Mouse (Mus musculus): ENCODE data around the gene Clspn. TPM values are rescaled to one million over a fixed set of nuclear protein-coding genes. Genes with fewer than 3 reads are reported as not detected.

The Clspn gene
- total and polyA plus RNA-seq, 3 experiments: 42.0 to 618 (median 64.0) TPM

GRCm38 (mm10) chr4:126569783-126570182 lies 13.0 kb downstream of the Clspn start:
- Histone ChIP-seq H3K4me3 (ENCODE audit: control insufficient read depth in 1 of 2, insufficient read depth in 1 of 2, low read depth in 2 of 2, low read length in 2 of 2) (no peak overlapping the region), H3K36me3 (ENCODE audit: control insufficient read depth in 1 of 2, insufficient read depth in 2 of 2, low read length in 2 of 2) (peaks cover 11 to 40% of the 10 kb centered on the region in 2 experiments), H3K27ac (ENCODE audit: control insufficient read depth, low read depth, low read length) (no peak overlapping the region), H3K27me3 (ENCODE audit: control insufficient read depth in 1 of 2, insufficient read depth in 2 of 2, low read length in 2 of 2) (no peaks in the 10 kb centered on the region), H3K9ac (ENCODE audit: control insufficient read depth, low read depth, low read length, poor library complexity, severe bottlenecking) (no peak overlapping the region), H3K9me3 (replicated peaks; ENCODE audit: insufficient read depth, low read length) (no peaks in the 10 kb centered on the region), H3K79me2 (ENCODE audit: control insufficient read depth, insufficient read depth, low read length, poor library complexity) (peaks cover 4% of the 10 kb centered on the region), H3K4me1 (ENCODE audit: control insufficient read depth in 1 of 2, insufficient read depth in 2 of 2, low read length in 2 of 2) (peaks cover 2 to 6% of the 10 kb centered on the region in 2 experiments; a peak in 3 of 4 replicates)
- DNase-seq (ENCODE audit: low read depth, low spot score): no peak
- TF ChIP-seq EP300 (IDR thresholded peaks at IDR 0.05; ENCODE audit: low read depth in 1 of 2, low read length in 2 of 2) (peak; percentile 21 to 41; a peak in 2 of 4 replicates), SIN3A (IDR thresholded peaks at IDR 0.05; ENCODE audit: low read length) (peak; percentile 39; the same call in 1 of the 2 replicates), GATA1 (IDR thresholded peaks at IDR 0.05; ENCODE audit: low read depth, low read length) (peak; percentile 58), ETS1 (IDR thresholded peaks at IDR 0.05; ENCODE audit: low read depth, low read length) (peak; percentile 85), MEF2A (IDR thresholded peaks at IDR 0.05; ENCODE audit: extremely low read depth, insufficient replicate concordance, low read depth, low read length, poor library complexity, severe bottlenecking) (no peak)

GRCm38 (mm10) chr4:126576281-126576680 lies 19.5 kb downstream of the Clspn start:
- TF ChIP-seq USF2 (IDR thresholded peaks at IDR 0.05; ENCODE audit: borderline replicate concordance in 1 of 2, insufficient read depth in 1 of 2, low read depth in 1 of 2, low read length in 2 of 2): no peak
- TF ChIP-seq POLR2AphosphoS5 (IDR thresholded peaks at IDR 0.05; ENCODE audit: borderline replicate concordance, low read depth, low read length): no peak
- TF ChIP-seq UBTF (IDR thresholded peaks at IDR 0.05; ENCODE audit: borderline replicate concordance, insufficient read depth, low read depth, low read length): no peak
- TF ChIP-seq CTCF (IDR thresholded peaks at IDR 0.05 in 2 of 3, conservative IDR thresholded peaks at IDR 0.05 in 1 of 3; ENCODE audit: control insufficient read depth in 1 of 3, insufficient read depth in 1 of 3, low read depth in 2 of 3, low read length in 3 of 3, poor library complexity in 1 of 3, severe bottlenecking in 1 of 3): no peak
- no peak for TF ChIP-seq CHD2 (IDR thresholded peaks at IDR 0.05; ENCODE audit: low read length)
- no peak for TF ChIP-seq GABPA (IDR thresholded peaks at IDR 0.05; ENCODE audit: low read depth, low read length)
- no peak for TF ChIP-seq ETS1 (IDR thresholded peaks at IDR 0.05; ENCODE audit: low read depth, low read length)
- TF ChIP-seq POLR2AphosphoS2 (IDR thresholded peaks at IDR 0.05; ENCODE audit: low read length): no peak
- TF ChIP-seq MEF2A (IDR thresholded peaks at IDR 0.05; ENCODE audit: extremely low read depth, insufficient replicate concordance, low read depth, low read length, poor library complexity, severe bottlenecking): no peak
- TF ChIP-seq HCFC1 (IDR thresholded peaks at IDR 0.05; ENCODE audit: low read depth, low read length): no peak
- no peak for TF ChIP-seq TAL1 (IDR thresholded peaks at IDR 0.05; ENCODE audit: low read length)
- TF ChIP-seq MAZ (IDR thresholded peaks at IDR 0.05; ENCODE audit: low read depth, low read length): no peak
- no peak for TF ChIP-seq SIN3A (IDR thresholded peaks at IDR 0.05; ENCODE audit: low read length)
- no peak for TF ChIP-seq EP300 (IDR thresholded peaks at IDR 0.05; ENCODE audit: low read depth in 1 of 2, low read length in 2 of 2)
- TF ChIP-seq TCF12 (IDR thresholded peaks at IDR 0.05; ENCODE audit: low read depth, low read length): no peak
- TF ChIP-seq RAD21 (IDR thresholded peaks at IDR 0.05; ENCODE audit: low read depth, low read length): no peak
- H3K36me3 ChIP-seq (ENCODE audit: control insufficient read depth in 1 of 2, insufficient read depth in 2 of 2, low read length in 2 of 2): peaks cover 0 to 40% of the 10 kb centered on the region in 2 experiments; a peak in 2 of 4 replicates
- DNase-seq (ENCODE audit: low read depth, low spot score): no peak

More at GRCm38 (mm10) chr4:126576281-126576680, 19.5 kb downstream of the Clspn start:
- Histone ChIP-seq H3K27me3 (ENCODE audit: control insufficient read depth in 1 of 2, insufficient read depth in 2 of 2, low read length in 2 of 2) (no peaks in the 10 kb centered on the region), H3K4me1 (ENCODE audit: control insufficient read depth in 1 of 2, insufficient read depth in 2 of 2, low read length in 2 of 2) (no peaks in the 10 kb centered on the region), H3K9me3 (replicated peaks; ENCODE audit: insufficient read depth, low read length) (no peaks in the 10 kb centered on the region), H3K9ac (ENCODE audit: control insufficient read depth, low read depth, low read length, poor library complexity, severe bottlenecking) (no peak overlapping the region), H3K79me2 (ENCODE audit: control insufficient read depth, insufficient read depth, low read length, poor library complexity) (no peaks in the 10 kb centered on the region), H3K4me3 (ENCODE audit: control insufficient read depth in 1 of 2, insufficient read depth in 1 of 2, low read depth in 2 of 2, low read length in 2 of 2) (no peak overlapping the region), H3K27ac (ENCODE audit: control insufficient read depth, low read depth, low read length) (no peak overlapping the region)

Data from MEL (cell line).